Mouse (Mus musculus) layer of hippocampus, adult 9-11 months (tissue): Measurements from ENCODE around the gene Lbx2.

Experiments
- DNase-seq: peaks from one replicate; pipeline ENCODE4 v3.0.0; 2022

The Lbx2 gene

DNA sequence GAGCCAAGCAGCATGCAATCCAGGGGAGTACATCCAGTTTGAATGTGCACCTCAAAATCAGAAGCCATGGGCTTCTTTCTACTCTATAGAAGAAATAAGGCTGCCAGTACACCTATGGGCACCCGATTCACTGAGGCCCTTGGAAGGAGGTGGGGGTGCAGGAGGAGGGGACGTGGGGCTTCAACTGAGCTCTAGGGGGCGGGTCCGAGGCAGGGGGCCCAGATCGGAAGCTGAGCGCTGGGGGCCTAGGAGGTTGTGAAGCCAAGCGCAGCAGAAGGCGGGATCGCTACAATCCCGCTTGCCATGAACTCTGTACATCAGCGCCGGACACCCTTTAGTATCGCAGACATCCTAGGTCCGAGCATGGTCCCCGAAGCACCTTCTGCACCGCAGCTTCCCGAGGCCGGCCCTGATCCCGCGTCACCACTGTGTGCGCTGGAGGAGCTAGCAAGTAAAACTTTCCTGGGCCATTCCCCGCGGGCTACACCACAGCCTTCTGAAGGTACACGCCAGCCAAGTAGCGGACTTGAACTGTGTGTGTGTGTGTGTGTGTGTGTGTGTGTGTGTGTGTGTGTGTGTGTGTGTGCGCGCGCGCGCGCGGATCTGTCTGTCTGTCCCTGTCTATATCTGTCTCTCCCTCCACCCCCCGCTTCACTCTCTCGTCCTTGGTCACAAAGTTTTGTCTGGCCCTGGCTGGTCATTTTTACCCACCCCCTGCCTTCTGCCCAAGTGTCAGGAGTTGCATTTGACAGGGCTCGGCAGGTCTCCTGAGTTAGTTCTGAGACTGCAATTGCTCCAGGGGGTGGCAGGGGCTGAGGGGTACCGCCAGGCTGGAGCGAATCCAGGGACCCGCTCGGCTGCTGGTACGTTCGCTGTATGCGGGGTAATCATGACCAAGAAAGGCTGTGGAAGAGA lies at the start of gene Lbx2:
TSS of gene Lbx2 (plus strand) at position 247 of the 915 bp plus-strand sequence.
- no peak for DNase-seq

DNA sequence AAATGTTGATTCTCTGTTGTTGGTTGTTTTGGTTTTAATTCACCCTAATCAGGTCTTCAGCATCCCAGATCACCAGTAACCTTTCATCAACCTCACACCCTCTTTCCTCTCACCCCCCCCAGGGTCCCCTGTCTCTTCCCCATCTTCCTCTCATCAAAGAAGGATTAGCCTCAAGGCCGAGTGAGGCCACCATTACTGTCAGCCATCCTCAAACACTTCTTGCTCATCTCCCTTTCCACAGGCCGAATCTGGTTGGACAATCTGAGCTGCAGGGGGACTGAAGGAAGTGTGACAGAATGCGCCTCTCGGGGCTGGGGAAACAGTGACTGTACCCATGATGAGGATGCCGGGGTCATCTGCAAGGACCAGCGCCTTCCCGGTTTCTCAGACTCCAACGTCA lies 49.0 kb upstream of the Lbx2 start:
- DNase-seq = no peak

DNA sequence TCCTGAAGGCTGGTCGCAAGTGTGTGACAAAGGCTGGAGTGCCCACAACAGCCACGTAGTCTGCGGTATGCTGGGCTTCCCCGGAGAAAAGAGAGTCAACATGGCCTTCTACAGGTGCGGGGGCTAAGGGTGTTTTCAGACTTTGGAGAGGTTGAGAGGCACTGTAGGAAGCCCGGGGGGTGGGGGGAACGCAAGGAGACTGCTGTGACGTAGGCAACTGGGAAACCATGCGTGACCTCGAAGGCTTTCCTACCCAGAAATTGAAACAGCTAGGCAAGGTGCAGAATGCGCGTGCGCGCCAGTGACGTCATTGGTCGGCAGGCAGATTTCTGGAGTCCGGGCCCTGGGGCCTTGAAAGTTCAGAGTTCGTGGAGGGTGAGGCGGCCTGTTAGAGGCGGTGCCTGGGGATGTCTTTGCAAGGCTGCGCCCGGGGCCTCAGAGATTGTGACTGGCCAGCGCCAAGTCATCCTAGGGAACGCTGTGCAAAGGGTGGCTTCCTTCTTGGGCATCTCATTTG lies 47.6 kb upstream of the Lbx2 start:
- DNase-seq = peak; percentile 84

DNA sequence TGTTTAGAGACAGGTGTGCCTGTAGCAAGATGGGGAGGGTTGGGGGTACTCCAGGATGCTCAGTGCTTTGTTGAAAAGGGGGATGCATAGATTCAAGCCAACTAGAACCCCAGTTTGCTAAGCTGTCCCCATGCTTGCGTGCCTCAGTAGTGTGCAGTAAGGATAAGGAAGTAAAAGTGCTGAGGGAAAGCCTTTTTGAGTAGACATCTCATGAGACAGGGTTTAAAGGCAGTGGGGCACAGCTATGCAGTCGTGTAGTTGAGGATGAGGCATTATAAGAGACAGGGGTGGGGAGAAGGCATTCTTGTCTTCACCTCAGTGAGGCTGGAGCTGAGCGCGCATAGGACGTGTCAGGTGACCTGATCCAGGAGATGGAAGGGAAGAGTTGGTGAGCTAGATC lies 45.6 kb upstream of the Lbx2 start:
- DNase-seq = no peak

DNA sequence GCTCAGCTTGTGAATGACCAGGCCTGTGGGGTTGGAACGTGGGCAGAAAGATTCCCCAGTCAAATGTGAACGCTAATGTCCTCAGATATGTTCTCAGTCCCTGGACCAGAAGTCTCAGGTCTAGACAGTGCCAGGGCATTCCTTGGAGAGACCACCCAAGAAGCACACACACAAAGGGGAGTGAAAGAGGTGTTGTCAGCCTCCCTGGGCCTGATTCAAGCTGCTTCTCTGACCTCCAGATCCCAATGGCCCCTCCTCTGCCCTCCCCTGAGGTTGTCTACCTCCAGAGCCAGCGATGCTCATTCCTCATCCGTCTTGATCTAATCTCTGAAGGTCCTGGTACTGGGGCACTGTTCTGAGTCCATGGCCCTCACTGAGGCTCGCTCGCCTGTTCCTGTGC lies 42.6 kb upstream of the Lbx2 start:
- no peak for DNase-seq

DNA sequence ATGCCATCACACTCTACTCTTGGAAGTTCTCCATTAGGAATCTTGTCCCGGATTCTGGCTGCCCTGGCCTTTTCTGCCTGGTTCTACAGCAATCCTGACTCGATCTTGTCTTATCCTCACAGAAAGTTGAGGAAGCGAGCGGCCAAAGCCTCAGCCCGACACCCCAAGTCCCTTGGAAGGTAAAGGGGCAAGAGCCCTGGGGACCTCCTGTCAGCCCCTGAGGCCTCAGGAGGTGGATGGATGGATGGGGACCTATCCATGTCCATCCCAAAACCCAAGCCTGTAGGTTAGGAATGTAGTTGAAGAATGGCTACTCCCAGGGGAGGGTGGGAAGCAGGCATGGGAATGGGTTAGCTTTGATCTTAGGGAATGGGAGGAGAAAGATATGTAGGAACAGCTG lies 42.2 kb upstream of the Lbx2 start:
- DNase-seq = no peak

DNA sequence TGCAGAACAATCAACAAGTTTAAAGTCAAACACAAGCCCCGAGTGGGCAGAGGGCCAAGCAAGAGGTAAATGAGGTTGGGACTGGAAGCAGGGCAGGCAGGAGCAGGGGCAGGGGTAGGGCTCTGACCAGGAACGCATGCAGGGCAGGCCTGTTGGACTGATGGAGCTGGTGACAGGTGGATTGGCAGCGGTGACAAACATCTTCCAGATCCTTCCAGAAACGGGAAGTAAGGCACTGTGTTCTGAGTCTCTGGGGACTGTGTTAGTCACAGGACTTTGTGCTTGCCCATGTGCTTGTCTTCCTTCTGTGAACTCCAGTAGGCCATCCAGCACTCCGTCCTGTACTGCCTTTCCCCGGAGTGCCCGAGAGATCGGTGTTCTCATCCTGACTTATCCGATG lies 41.4 kb upstream of the Lbx2 start:
- no peak for DNase-seq

DNA sequence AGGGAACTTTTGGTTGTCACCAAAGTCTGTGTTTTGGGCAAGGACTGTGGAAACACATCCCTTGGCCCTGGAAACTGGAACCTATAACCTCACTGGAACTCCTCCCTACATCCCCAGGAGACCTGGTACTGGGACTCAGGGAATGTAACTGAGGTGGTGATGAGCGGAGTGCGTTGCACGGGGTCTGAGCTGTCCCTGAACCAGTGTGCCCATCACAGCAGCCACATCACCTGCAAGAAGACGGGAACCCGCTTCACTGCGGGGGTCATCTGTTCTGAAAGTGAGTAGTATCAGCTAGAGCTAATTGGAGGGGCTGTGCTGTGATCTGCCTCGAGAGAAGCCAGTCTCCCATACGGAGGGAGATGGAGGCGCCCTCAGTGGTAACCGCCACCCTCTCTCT lies 36.8 kb upstream of the Lbx2 start:
- no peak for DNase-seq

DNA sequence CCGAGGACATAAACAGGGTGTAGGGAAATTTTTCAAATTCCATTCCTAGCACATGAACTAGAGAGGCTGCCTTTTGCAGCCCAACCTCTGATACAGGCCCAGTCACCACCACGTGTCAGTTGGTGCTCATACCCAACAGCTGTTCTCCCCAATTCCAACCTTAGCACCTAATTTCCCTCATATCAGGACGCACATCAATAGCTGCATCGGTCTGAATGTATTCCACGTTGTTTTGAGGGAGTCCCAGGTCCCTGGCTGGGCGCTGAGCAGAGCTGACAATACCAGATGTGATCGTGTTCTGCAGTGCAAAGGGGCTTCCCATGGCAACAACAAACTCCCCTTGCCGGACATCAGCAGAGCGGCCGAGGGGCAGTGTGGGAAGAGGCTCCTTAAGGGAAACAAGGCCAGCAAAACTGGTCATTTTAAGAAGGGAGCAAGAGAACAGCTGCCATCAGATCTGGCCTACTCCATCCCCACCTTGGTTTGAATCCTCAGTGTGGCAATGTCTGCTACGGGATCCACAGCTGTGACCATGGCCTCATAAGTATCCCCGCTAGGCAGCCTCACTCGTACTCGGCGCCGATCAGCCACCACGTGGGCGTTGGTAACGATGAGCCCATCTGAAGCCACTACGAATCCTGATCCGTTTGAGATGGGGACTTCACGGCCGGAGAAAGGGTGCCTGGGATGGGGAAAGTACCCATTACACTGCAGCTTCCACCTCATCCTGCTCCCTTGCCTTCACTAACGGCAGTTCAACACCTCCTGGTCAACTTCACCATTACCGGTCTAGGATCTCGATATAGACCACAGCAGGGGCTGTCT lies 32.8 kb upstream of the Lbx2 start:
- DNase-seq = peak; percentile 64

DNA sequence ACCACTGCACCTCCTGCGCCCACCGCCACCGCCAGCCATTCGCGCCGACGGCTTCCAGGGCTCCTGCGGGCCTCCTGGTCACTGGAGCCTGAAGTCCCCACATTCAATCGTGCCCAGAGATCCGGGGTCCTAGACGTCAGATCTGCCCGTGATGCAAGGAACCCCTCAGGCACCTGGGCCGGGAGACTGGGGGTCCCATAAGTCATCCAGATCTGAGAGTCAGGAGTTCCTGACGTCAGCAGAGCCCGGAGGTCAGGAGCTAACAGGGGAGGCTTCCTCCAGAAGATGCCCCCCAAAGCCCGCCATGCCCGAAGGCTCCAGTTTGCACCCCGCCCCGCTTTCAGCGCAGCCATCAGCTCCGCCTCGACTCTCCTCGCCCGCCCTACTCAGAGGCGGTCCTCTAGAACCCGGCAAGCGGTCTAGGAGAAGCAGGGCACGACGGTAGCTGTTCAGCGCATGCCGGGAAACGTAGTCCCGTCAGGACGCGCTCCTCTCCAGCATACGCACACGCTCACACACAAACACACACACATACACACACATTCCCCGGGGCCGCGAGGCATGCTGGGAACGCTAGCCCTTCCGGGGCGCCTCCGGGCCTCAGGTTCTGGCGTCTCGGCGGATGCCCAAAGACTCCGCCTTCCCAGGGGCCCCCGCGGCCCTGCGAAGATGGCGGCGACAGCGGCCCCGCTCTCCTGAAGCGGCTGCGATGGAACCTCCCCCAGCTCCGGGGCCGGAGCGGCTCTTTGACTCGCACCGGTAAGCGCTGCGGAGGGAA lies 31.9 kb upstream of the Lbx2 start, which contains the start of gene Aup1:
TSS of gene Aup1 (plus strand) at position 448 of the 778 bp plus-strand sequence.
- DNase-seq = peak; percentile 99

DNA sequence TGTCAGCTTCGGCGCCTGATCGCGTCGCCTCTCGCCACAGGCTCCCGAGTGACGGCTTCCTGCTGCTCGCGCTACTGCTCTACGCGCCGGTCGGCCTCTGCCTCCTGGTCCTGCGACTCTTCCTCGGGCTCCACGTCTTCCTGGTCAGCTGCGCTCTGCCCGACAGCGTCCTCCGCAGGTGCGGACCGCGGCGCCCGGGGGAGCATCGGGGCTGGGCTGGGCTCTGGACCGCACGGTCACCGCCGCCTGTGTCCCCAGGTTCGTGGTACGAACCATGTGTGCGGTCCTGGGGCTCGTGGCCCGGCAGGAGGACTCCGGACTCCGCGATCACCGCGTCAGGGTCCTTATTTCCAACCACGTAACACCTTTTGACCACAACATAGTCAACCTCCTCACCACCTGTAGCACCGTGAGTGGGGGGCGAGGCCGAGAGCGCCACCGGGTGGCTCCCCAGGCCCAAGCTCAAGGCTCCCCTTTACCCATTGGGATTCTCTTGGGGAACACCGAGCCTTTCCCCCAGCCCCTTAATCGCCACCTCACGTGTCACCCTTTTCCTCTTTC lies 31.2 kb upstream of the Lbx2 start, which contains the start of gene Htra2:
TSS of gene Htra2 (minus strand) at position 403 of the 561 bp plus-strand sequence.
- DNase-seq = no peak

DNA sequence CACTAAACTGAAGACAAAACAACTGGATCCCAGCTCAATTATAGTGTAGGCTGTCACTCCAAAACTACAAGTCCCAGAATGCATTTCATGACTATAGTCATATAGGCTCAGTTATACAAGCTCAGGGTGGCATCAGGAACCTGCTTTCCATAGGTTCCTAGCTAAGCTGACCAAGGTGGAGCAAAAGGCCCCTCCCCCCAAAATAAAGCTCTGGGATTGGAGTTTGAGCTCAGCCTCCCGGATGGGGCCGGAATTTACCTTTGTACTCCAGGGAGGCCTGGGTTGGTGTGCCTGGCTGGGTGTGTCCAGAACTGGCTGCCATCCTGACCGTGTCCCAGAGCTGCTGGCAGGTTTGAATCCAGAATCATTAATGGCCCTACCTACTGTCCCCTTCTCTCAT lies 28.4 kb upstream of the Lbx2 start, which contains the start of gene Dqx1:
TSS of gene Dqx1 (plus strand) at position 55 of the 400 bp plus-strand sequence.
- peak; percentile 52 for DNase-seq

DNA sequence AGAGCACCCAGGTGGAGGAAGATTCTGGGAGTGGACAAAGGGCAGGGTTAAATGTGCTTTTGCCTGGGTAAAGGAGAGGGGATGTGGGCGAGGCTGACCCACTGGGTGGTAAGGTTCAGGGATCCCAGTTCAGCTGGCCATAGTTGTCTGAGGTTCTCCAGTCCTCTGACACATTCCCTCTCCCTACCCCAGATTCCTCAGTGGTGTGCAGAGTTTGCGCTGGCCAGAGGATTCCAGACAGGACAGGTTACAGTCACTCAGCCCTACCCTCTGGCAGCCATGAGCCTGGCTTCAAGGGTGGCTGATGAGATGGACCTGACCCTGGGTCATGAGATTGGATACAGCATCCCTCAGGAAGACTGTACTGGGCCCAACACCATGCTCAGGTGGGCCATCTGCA lies 27.4 kb upstream of the Lbx2 start:
- no peak for DNase-seq

DNA sequence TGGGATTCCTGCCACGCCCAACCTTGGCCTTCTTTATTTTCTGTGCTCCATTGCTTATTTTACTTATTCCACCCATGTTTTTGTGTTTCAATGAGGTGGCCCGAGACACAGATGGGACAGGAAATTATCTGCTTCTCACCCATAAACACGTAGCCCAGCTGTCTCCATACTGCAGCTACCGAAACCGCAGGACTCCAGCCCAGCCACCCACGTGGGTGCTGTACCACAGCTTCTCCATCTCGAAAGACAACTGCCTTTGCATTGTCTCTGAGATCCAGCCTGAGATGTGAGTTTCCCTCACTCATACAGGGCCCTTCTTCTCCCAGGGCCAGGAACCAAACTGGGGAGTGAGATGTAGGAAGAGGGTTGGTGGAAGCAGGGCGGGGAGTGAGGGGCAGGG lies 20.2 kb upstream of the Lbx2 start:
- DNase-seq = no peak

DNA sequence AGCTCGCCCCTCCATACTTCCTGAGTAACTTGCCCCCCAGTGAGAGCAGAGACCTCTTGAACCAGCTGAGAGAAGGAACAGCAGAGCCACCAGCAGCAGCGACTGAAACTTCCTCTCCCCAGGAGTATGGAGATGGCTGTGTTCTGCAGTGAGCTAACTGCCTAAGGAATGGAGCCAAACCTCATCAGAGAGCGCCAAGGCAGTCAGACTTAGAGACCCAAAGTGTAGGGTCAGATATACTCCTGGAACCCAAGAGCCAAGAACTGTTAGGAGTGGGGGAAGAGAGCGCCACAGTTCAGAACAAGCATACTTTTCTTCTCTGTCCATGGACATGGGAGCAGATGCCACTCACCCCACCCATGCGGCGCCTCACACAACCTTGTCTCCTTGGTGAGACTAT lies 19.7 kb upstream of the Lbx2 start:
- DNase-seq = no peak

DNA sequence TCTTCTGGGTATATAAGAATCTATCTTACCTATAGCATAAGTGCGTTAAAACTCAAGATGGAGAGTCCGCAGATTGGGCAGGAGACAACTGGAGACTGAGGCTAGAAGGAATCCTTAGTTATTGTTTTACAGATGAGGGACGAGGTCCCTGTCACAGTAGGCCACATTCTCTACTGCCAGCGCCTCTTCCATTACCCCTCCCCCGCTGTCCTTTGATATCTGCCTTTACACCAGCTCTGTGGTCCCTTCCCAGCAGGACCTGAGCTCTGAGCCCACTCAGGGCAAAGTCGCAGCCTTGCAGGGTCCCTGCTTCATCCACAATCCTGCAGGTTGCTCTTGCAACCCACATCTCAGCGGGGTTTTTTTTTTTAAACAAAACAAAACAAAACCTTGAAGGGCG lies 17.9 kb upstream of the Lbx2 start:
- no peak for DNase-seq

DNA sequence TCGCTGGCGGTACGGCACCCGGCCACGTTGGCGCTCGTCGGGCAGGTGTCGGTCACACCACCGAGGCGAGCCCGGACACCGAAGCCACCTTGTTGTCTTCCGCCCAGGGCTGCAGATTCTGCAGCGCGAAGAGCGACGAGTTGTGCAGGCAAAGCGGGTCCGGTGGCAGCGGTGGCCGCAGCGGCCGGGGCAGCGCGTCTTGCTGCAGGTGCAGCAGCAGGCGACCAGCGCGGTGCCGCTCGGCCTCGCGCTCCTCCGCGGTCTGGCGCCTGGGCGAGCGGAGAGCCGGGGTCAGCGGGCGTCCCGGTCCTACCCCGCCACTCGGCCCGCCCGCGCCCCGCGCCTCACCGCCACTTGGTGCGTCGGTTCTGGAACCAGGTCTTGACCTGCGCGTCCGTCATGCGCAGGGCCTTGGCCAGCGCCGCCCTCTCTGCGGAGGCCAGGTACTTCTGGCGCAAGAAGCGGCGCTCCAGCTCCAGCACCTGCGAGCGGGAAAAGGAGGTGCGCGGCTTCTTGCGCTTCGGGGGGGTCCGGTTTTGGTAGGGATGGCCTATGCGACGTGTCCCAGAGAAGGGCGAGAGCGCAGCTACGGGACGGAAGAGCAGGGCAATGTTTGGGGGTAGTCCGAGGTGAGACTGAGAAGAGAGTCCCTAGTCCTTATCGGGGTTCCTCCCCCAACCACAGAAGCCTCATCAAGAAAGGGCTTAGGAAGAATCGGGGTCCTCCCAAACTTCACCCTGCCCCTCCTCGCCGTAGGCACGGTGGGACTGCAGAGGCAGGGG lies 17.3 kb upstream of the Lbx2 start:
- no peak for DNase-seq

DNA sequence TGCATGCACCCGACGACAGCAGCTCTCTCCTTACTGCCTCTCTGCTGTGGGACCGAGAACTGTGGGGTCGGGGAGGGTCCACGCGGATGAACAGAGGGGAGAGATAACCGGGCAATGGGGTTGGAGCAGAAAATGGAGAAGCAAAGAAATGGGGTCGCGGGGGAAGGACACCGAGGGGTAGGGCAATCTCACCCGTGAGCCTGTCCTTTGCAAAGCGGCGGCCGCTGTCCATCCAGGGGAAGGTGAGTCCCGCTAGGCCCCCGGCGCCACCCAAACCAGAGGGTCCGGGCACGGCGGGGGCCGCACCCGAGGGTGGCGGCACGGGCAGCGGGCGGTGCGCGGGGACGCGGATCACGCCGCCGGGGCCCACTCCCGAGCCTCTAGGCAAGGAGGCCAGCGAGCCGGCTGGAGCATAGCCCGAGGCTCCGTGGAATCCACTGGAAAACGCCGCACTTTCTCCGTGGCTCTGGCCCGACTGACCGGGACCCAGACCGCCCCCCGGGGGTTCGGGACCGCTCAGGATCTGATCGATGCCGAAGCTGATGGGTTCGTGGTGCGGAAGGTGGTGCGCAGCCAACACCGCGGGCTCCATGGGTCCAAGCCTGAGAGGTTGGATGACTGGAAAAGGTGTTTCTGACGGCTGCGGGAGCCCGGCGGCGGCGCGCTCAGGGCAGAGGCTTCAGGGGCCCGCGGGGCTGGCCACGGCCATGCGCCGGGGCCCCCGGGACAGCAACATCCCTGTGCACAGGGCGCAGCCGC lies 16.5 kb upstream of the Lbx2 start:
- DNase-seq = no peak

DNA sequence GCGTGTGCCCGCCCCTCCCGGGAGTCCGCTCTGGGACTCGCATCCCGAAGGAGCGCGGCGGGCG lies 16.1 kb upstream of the Lbx2 start, which contains the start of gene Tlx2:
TSS of gene Tlx2 (minus strand) at position 47 of the 64 bp plus-strand sequence.
- no peak for DNase-seq

DNA sequence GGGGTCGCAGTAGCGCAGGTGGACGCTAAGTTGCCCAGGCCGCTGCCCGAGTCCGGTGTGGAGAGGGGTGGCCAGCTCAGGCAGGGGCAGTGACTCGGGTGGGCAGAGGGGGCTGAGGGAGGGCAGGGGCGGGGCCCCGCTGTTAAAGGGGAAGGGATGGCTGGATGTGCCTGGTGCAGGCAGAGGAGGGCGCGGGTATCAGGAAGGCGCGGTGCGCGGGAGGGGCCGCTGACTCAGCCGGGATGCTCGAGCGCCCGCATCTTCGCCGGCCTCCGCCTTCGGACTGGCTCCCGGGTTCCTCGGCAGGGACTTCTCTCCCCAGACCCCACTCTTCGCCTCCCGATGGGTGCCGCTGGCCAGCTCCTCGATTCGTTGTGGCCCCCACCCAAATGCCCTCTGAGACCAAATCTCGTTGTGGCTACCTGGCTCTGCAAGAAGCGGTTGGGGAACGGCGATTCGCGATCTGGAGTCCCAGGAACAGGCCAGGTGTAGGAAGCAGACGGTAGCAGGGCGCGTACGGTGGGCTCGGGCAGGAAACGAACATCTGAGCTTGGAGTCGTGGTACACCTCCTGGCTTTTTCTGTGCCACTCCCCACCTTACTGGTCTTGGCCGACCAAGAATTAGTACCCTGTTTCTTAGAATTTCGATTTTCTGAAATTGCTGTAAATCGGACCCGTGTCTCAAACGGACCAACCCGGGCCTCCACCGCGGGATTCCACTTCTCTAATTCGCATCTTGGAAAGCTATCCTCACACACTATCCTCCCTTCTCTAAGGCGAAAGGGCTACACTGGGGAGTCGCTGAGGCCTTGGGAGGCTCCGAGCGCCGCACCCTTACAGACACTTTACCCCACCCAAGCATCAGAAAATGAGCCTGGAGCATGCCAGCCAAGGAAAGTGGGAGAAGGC lies 15.6 kb upstream of the Lbx2 start:
- no peak for DNase-seq
